Mouse (Mus musculus) urinary bladder, postnatal 10 days (tissue): ENCODE data around the gene Plekhm1.

ENCODE experiments used
- DNase-seq: peaks from one replicate; pipeline ENCODE4 v3.0.0; 2022; ENCODE audit warnings: low spot score

Gene Plekhm1

DNA sequence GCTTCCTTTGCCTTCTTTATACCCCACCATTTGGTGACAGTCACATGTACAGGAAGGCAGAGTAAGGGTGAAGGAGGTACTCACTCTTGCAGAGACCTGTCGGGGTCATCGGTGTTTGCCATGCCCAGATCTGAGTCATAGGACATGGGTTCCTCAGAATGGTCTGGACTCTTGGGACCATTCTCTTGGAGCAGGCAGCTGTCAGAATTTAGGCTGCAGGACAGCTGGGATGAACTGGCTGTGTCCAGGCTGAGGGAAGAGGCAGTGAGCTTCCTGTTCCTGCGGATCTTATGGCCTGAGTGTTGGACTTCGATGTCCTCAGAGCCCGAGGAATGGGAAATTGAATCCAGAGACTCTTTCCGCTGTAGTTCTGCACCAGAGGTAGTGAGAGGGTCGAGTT, 17.9 kb downstream of the Plekhm1 start:
- DNase-seq, result no peak

- no peak for DNase-seq
These were observed 18.5 kb downstream of the Plekhm1 start for GRCm38 (mm10) chr11:103394025-103394424.

DNA sequence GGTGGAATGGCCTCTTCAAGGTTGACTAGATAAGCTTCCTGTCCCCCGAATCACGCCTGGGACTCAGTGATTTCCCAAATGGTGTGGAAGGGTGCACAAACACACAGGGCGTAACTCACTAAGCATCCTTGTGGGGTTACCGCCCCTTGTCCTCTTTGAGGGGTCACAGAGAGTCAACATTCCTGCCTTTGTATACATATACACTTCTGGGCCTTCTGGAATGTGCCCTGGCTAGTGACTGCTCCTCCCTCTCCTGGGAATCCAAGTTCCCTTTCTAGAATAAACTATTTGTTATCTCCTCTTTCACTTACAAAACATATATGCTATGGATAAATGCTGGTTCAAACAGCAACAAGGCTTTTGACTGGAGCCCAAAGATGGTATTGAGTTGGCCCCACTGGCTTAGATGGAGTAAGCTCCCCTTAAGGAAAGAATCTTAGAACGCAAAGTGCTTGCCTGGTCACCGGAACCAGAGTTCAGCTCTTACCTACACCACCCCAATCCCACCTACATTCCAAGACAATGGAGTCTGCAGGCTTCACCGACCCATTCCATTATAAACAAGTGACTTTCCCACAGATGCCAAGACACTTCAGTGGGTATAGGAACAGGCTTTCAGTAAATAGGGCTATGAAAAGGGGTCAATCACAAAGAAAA, 24.5 kb downstream of the Plekhm1 start:
- DNase-seq, result no peak

DNA sequence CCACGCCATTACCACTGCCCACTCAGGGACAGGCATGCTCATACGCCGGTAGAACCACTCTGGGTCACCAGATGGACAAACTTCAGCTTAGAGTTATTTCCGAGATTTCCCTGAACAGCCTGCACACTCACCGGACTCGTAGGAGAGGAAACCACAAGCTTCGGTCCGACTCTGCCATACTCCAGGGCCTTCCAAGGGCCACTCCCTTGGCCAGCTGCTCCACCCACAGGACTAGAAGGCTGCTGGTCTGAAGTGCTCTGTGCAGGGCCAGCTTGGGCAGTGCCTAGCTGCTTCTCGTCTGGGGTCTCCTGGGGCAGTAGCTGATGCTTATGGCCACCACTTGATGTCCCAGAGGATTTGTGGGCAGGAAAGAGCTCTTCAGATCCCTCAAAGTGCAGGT, 25.7 kb downstream of the Plekhm1 start:
- no peak for DNase-seq

DNA sequence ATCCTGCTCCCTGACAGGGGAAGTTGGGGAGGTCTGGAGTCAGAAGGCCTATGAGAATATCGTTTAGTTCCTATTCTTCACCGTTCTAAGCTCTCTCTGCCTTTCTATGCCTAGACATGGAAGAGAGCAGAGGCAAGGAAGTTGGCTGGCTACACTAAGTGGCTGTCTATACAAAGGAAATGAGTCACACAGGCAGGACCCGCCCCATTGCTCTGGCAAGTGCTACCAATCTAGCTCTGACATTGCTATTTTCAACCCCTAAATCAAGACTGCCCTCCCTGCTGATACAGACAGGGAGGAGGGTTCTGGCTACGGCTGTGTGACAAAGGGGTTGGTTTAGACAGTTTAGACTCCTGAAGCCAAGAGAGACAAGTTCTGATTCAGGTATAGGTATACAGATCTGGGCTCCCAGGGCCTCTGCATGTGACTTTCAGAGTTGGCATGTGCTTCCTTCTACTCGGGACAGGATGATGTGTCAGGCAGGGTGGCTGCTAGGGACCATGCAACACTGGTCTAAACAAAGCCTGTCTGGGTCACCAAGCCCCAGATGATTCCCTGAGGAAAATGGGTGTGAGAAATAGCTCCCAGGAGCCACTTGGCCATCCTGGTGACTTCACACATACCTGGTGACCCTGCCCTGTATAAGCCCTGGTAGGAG, 30.4 kb downstream of the Plekhm1 start:
- no peak for DNase-seq

- DNase-seq, result no peak
These were observed 31.0 kb downstream of the Plekhm1 start for GRCm38 (mm10) chr11:103381505-103381904.

DNA sequence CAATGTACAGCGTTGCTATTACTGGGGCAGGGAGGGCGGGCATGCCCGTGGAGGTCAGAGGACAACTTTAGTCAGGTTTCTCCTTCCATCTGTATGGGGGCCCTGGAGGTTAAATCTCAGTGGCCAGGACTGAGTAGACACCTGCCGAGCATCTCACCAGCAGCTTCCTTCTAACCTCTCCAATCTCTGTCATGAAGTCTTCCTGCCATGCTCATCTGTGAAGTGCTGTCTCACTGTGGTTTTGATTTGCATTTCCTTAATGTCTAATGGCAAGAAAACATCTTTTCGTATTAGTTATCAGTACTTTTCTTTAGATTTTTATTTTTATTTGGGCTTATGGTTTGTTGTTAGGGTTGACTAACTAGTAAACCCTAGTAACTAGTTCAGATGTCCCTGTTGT, 32.0 kb downstream of the Plekhm1 start:
- DNase-seq, result no peak

DNA sequence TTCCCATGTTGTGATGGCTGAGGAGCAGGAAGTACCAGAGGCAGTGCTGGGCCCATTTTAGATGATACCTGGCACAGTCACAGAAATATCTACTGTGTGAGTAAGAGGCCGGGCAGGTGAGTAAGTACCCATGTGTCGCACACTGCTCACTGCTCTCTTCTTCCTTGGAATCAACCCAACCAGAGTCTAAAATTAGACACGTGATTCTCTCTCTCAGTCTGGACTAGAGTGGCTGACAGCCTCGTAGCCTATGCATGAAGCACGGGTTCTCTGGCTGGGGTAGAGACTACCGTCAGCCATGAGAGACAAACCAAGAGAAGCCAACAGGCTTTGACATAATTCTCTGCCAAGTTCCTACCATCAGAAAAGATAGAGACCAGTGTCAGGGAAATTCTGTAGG, 34.1 kb downstream of the Plekhm1 start:
- DNase-seq, result no peak

- DNase-seq, result no peak
These were observed 36.7 kb downstream of the Plekhm1 start for GRCm38 (mm10) chr11:103375772-103376171.

DNA sequence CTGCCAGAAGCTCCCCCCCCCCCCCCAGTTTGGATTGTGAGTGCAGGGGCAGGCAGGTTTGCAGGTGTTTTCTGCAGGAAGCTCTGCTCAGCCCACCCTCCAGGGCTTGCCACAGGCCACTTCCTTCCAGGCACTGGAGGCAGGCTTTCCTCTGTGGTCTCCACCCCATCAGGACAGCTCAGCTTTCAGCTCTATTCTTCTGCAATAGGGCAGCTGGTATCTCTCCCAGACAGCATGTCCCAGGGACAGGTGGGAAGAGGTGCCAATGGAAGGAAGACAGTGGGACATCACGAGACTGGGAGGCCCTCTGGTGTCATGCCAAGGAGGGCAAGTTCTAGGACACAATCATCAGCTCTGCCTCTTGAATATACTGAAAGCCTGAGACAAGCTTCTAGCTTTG, 37.2 kb downstream of the Plekhm1 start:
- no peak for DNase-seq

DNA sequence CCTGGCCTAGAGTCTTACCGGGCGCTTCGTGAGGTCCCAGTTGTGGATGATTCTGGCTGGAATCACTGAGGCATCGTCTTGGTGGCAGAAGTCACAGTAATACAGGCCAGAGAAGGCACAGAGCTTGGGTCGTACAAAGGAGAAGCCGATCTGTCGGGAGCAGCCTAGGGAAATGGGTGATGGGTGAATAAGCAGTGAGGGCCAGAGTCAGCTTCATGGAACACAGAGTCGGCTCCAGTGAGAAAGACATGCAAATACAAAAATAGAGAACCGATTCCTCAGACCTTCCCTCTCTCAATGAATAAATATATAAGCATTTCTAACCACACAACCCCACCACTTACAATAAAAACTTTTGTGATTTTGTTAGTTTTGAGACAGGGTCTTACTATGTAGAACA, 38.6 kb downstream of the Plekhm1 start:
- no peak for DNase-seq

GRCm38 (mm10) chr11:103372561-103372960, 39.9 kb downstream of the Plekhm1 start:
- no peak for DNase-seq

- DNase-seq, result no peak
These were observed 40.4 kb downstream of the Plekhm1 start for GRCm38 (mm10) chr11:103372068-103372467.

DNA sequence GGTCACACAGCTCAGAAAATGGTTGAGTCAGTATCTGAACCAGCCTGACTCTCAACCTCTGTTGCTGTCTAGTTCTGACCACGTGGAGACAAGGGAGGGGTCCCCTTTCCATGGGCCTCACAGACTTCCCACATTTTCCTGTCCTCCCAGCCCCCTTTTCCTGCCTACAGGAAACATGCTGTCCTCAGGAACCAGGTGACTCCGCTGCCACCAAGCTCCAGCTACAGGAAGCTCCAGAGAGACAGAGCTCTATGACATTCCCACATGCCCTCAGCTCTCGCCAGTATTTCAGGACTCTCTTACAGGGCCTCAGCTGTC, 41.3 kb downstream of the Plekhm1 start:
- DNase-seq, result no peak

- DNase-seq, result no peak
These were observed 41.9 kb downstream of the Plekhm1 start for GRCm38 (mm10) chr11:103370397-103371221.

GRCm38 (mm10) chr11:103365530-103365929, 47.0 kb downstream of the Plekhm1 start:
- DNase-seq, result no peak

- DNase-seq, result no peak
These were observed 47.5 kb downstream of the Plekhm1 start for GRCm38 (mm10) chr11:103365022-103365421.

DNA sequence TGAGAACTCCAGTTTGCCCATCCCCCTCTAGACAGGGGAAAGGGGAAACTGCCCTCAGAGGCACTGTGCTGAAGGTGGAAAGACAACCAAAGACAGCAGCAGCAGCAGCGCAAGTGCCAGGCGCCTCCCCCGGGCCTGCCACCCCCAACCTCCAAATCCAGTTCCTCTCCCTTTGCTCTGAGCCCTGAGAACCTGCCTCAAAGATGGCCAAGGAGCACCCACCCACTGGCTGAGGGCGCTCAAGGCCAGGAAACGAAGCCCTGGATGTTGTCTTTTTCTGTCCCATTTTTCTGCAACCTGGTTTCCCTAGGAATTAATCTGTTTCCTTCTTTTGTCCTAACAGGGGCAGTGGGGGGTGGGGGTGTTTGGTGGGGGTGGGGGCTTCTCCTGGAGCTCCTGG, 48.2 kb downstream of the Plekhm1 start:
- DNase-seq, result no peak

DNA sequence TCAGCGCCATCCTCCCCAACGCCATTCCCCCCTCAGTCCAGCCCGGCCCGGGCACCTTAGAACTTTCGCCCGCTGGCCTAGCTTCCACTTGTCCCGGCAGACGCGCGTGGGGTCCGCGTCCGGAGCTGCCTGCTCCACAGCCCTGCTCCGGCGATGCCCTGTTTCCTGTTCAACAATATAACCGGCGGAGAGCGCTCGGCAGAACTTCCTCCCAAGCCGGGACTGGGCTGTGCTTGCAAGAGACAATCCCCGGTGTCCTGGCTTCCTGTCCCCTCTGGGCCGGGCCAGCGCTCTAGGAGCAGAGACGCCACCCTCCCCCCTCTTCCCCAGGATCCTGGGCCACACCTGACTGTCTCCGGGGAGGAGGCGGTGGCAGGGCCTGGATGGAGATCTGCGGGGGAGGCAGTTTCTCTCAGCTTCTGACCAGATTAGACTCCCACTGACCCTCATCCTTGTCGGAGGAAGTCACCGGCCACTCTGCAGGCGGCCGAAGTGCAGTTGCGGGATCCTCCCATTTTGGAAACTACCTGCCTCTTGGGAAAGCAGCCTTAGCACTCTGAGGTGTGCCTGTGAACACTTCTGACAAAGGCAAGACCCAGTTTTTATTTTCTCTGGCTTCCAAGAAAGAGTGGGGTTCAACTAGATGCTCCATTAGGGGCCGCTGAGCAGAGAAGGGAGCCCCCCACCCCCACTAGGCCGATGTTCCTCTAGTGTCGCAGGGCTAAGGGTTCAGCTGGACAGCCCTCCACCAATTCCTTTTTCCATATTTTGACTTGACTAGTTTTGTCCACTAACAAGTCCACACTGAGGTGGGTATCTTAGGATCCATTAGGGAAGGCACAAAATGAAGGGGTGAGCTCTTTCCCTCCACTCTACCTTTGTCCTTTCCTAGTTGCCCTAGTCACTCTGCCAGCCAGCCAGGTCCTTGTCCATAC, 49.0 kb downstream of the Plekhm1 start, which contains the start of gene Arhgap27:
Gene Arhgap27 (minus strand): TSS at position 479 of the 935 bp plus-strand sequence.
- no peak for DNase-seq

DNA sequence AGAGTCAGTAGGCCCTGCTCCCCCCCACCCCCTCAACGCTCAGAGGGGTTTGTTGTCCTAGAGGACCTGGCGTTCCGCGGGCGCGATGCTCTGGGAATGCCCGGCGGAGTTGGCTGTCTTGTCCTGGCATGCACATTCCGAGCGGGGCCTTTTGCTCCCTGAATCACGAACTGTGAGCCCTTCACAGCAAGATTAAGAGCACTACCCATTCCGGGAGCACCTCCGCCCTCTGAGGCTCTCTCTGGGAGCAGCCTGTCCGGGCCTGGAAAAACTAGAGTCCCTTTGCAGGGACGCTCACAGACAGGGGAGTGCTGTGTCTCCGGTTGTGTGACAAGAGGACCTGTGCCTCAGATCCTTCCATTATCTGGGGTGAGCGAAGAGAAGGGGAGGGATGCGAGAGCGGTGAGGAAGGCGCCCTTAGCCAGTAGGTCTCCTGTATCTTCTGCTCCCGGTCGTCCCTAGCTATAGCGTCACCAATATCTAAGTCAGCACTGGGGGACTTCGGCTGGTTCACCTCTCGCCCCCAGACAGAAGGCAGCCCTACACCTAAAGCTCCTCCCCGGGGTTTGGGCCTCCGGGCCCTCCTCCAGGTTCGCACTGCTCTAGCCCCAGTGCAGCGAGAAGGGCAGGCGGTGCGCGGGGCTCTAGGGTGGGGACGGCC, 49.8 kb downstream of the Plekhm1 start:
- DNase-seq, result no peak

DNA sequence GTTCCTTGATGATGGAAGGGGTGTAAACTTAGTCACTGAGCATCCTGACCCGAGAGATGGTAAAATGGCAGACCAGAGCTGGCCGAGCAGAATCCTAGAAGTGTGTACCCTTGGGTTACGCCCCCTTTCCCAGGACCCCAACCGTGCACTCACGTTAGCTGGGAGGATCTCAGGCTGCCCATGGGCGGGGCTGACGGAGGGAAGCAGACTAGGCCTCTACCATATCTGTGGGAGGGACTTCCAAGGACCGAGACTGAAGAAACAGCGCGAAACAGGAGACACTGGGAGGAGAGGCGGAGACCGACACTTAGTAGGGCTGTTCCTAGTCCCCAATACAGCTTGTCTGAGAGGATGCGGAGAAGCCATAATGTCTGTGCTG, 50.4 kb downstream of the Plekhm1 start:
- no peak for DNase-seq
